Mouse (Mus musculus) forebrain, embryonic 11.5 days (tissue): ENCODE data around the gene Blm. TPM values are rescaled to one million over a fixed set of nuclear protein-coding genes. Genes with fewer than 3 reads are reported as not detected.

Source experiments
- ATAC-seq: fragments of 200-750 bp; cut with Nextera tagmentation; replicated peaks from 2 replicates; pipeline ENCODE4 v1.8.0; 2017; ENCODE audit warnings: moderate TSS enrichment; ENCODE audit not compliant: low FRiP score
- DNase-seq: peaks from one replicate; pipeline ENCODE4 v3.0.0-alpha.2; 2017; ENCODE audit warnings: low spot score
- H3K27ac ChIP-seq: fragments of 300-500 bp; sonication (generic); 2 replicates; pipeline ENCODE4 v1.5.1; 2014; ENCODE audit warnings: low read depth, low read length
- H3K27me3 ChIP-seq: fragments of 300-500 bp; sonication (generic); 2 replicates; pipeline ENCODE4 v1.6.1; 2014; ENCODE audit warnings: mild to moderate bottlenecking, low read length, mixed read lengths; ENCODE audit not compliant: control insufficient read depth, insufficient read depth
- H3K36me3 ChIP-seq: fragments of 300-500 bp; sonication (generic); 2 replicates; pipeline ENCODE4 v1.6.1; 2014; ENCODE audit warnings: mild to moderate bottlenecking, low read length, moderate library complexity, mixed read lengths; ENCODE audit not compliant: control insufficient read depth, insufficient read depth
- H3K4me1 ChIP-seq: fragments of 300-500 bp; sonication (generic); replicated peaks from 2 replicates; pipeline ENCODE4 v1.6.1; 2014; ENCODE audit warnings: low read length, mixed read lengths; ENCODE audit not compliant: control insufficient read depth, insufficient read depth
- H3K4me2 ChIP-seq: fragments of 300-500 bp; sonication (generic); 2 replicates; pipeline ENCODE4 v1.6.1; 2014; ENCODE audit warnings: low read depth, mild to moderate bottlenecking, low read length, moderate library complexity, mixed read lengths; ENCODE audit not compliant: severe bottlenecking
- H3K4me3 ChIP-seq: fragments of 300-500 bp; sonication (generic); 2 replicates; pipeline ENCODE4 v1.5.1; 2014; ENCODE audit warnings: low read depth, low read length
- H3K9ac ChIP-seq: fragments of 300-500 bp; sonication (generic); 2 replicates; pipeline ENCODE4 v1.6.1; 2014; ENCODE audit warnings: low read length
- H3K9me3 ChIP-seq: fragments of 300-500 bp; sonication (generic); 2 replicates; pipeline ENCODE4 v1.6.1; 2016; ENCODE audit warnings: low read length, mixed read lengths; ENCODE audit not compliant: control insufficient read depth
- WGBS: fragments of 180-500 bp; shearing (Covaris S2); extraction: QIAGEN DNeasy Blood & Tissue Kit; methylation state at CpG from one replicate; pipeline ENCODE4 v1.1.7; 2014; 5-methylcytosine and 5-hydroxymethylcytosine counted together
- polyA plus RNA-seq: library from polyadenylated mRNA; unstranded; fragments of >200 nt; fragmentation: Nextera tagmentation; extraction: Ambion mirVana; gene quantifications from 2 replicates; pipeline ENCODE4 v1.2.1, GENCODE M21; 2014

The Blm gene
- polyA plus RNA-seq, 1 experiment from 2014 or later, result 53.0 TPM

DNA sequence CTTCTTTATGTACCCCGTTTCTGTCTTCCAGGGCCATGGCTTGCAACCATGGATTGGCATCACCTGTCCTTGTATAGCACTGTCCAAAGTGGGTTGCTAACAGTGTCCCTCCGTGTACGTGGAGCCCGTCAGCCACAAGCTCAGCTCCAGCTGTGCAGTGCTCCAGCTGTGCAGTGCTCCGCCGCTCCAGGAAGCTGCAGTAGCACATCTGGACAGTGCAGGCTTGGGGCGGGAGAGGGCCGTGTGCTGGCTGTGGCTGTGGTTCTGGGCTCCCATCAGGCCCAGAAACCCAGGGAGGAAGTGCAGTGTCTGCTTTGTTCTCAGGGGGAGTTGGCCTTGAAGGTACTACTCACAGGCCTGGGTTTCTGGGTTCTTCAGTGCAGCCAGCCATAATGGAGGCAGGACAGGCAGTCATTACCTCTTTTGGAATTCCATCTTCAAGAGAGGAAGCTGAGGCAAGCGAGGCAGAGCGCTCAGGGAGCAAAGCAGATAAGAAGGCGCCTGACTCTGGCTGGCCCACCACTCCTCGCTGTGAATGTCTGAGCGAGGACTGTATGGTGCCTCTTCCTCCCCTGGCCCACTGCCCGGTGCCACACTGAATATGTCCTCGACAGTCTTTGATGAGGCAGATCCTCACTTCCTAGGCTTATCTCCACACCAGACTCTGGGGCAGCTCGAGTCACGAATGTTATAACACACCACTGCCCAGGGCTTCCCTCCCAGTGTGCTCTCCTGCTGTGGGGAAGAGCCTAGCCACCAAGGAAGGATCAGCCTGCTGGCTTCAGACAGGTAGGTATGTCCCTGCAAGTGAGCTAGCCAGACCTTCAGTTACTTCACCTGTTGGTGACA lies 90.3 kb downstream of the Blm start:
- H3K4me3 ChIP-seq, result no peak overlapping the region
- peaks cover 3% of the 10 kb centered on the region; the same call in 1 of the 2 replicates for H3K4me1 ChIP-seq
- WGBS, result 77% methylated on average over 17 of the region's 17 CpGs
- H3K9me3 ChIP-seq, result no peaks in the 10 kb centered on the region
- DNase-seq, result no peak
- no peak overlapping the region for H3K9ac ChIP-seq
- no peak overlapping the region for H3K27ac ChIP-seq
- no peaks in the 10 kb centered on the region for H3K36me3 ChIP-seq
- H3K4me2 ChIP-seq, result no peak overlapping the region
- no peaks in the 10 kb centered on the region for H3K27me3 ChIP-seq
- ATAC-seq, result no peak

- WGBS, result 79% methylated on average over 3 of the region's 3 CpGs
Observed at GRCm38 (mm10) chr7:80443124-80443523, 91.8 kb downstream of the Blm start.

DNA sequence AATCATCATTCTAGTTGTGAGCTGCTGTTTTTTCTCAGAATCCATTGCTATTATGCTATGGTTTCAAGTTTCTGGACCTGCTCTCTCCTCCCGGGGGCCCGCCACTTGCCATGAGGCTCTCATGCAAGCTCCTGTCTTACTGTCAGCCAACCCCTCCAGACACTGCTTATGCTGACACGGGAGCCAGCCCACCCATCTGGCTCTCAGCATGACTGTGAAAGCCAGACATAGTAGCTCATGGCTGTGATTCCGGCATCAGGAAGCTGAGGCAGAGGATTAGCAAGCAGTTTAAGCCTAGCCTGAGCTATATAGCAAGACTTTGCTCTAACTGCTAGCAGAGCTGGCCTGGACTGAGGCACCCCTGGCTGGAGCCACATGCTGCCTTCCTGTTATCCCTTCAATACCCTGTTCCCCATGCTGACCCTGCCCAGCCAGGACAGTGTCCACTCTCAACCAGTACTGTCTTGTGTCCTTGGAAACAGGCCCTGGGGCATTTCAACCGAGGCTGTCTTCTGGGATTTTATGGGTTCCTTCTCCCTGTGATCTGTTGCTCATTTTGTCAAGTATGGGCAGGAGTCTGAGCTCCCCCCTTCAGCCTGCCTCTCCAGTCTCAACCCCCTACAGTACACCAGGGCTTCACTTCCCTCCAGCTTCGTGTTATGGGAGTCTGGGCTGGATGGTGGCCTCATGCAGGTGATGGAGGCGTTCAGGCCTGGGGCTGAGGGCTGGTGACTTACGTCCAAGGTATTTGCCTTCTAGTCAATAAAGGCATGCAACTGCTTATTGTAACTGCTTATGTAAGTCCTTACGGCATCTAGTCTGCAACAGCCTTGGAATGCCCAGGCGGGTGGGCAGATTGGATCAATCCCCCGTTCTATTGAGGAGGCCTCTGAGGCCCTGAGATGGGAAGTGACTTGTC lies 92.7 kb downstream of the Blm start:
- Histone ChIP-seq H3K4me2 (no peak overlapping the region), H3K4me1 (peaks cover 3% of the 10 kb centered on the region; the same call in 1 of the 2 replicates), H3K36me3 (no peaks in the 10 kb centered on the region), H3K9me3 (no peaks in the 10 kb centered on the region), H3K9ac (no peak overlapping the region), H3K27ac (no peak overlapping the region), H3K27me3 (no peaks in the 10 kb centered on the region), H3K4me3 (no peak overlapping the region)
- ATAC-seq (no peak), DNase-seq (no peak)
- 64% methylated on average over 11 of the region's 11 CpGs for WGBS

More at GRCm38 (mm10) chr7:80443124-80443523, 91.8 kb downstream of the Blm start:
- Histone ChIP-seq H3K4me2 (no peak overlapping the region), H3K27ac (no peak overlapping the region), H3K36me3 (no peaks in the 10 kb centered on the region), H3K9me3 (no peaks in the 10 kb centered on the region), H3K4me1 (peaks cover 3% of the 10 kb centered on the region; the same call in 1 of the 2 replicates), H3K4me3 (no peak overlapping the region), H3K9ac (no peak overlapping the region), H3K27me3 (no peaks in the 10 kb centered on the region)
- DNase-seq (no peak), ATAC-seq (no peak)

DNA sequence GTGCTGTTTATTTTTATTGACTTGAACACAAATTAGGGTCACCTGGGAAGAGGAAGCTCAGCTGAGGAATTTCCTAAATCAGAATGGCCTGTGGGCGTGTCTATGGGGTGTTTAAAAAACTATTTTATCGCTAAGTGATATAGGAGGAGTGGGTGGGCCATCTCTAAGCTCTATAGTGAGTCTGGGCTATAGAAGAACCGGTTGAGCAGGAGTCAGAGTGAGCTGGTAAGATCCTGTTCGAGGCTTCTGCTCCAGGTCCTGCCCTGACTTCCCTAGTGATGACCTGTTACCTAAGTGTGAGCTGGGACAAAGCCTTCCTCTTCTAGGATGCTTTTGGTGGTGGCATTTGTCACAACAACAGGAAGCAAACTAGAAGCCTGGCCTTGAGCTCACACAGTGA lies 94.2 kb downstream of the Blm start:
- H3K4me1 ChIP-seq, result peaks cover 3% of the 10 kb centered on the region; the same call in 1 of the 2 replicates
- no peaks in the 10 kb centered on the region for H3K36me3 ChIP-seq
- H3K4me3 ChIP-seq, result no peak overlapping the region
- H3K27ac ChIP-seq, result no peak overlapping the region
- H3K9me3 ChIP-seq, result no peaks in the 10 kb centered on the region
- ATAC-seq (no peak), DNase-seq (no peak)
- H3K4me2 ChIP-seq, result no peak overlapping the region
- H3K27me3 ChIP-seq, result no peaks in the 10 kb centered on the region
- 68% methylated on average over 4 of the region's 4 CpGs for WGBS
- H3K9ac ChIP-seq, result no peak overlapping the region

GRCm38 (mm10) chr7:80439789-80440488 lies 95.0 kb downstream of the Blm start:
- 87% methylated on average over 10 of the region's 10 CpGs for WGBS
- ATAC-seq, result no peak

GRCm38 (mm10) chr7:80439032-80439760 lies 95.7 kb downstream of the Blm start:
- Histone ChIP-seq H3K27ac (no peak overlapping the region), H3K4me2 (no peak overlapping the region), H3K9ac (no peak overlapping the region), H3K4me3 (no peak overlapping the region), H3K27me3 (no peaks in the 10 kb centered on the region), H3K9me3 (no peaks in the 10 kb centered on the region), H3K4me1 (peaks cover 3% of the 10 kb centered on the region; the same call in 1 of the 2 replicates), H3K36me3 (no peaks in the 10 kb centered on the region)
- 49% methylated on average over 15 of the region's 15 CpGs for WGBS
- ATAC-seq (no peak), DNase-seq (no peak)

More at GRCm38 (mm10) chr7:80439789-80440488, 95.0 kb downstream of the Blm start:
- Histone ChIP-seq H3K4me3 (no peak overlapping the region), H3K36me3 (no peaks in the 10 kb centered on the region), H3K27ac (no peak overlapping the region), H3K9me3 (no peaks in the 10 kb centered on the region), H3K4me2 (no peak overlapping the region), H3K27me3 (no peaks in the 10 kb centered on the region), H3K4me1 (peaks cover 3% of the 10 kb centered on the region; the same call in 1 of the 2 replicates), H3K9ac (no peak overlapping the region)
- DNase-seq, result no peak

GRCm38 (mm10) chr7:80436571-80436970 lies 98.3 kb downstream of the Blm start:
- Histone ChIP-seq H3K4me1 (no peaks in the 10 kb centered on the region), H3K4me2 (no peak overlapping the region), H3K4me3 (no peak overlapping the region), H3K9ac (no peak overlapping the region), H3K36me3 (no peaks in the 10 kb centered on the region), H3K27me3 (no peaks in the 10 kb centered on the region), H3K9me3 (no peaks in the 10 kb centered on the region), H3K27ac (no peak overlapping the region)
- ATAC-seq (no peak), DNase-seq (no peak)
- 92% methylated on average over 7 of the region's 7 CpGs for WGBS
